Mouse (Mus musculus) neural tube, embryonic 14.5 days (tissue): ENCODE measurements around the gene Olfr665. TPM values are rescaled to one million over a fixed set of nuclear protein-coding genes. Genes with fewer than 3 reads are reported as not detected.

ENCODE experiments used
- ATAC-seq: fragments of 200-750 bp; cut with Nextera tagmentation; 2 replicates; pipeline ENCODE4 v1.8.0; 2017; ENCODE audit warnings: low read depth, mild to moderate bottlenecking, moderate TSS enrichment, moderate library complexity
- H3K27ac ChIP-seq: fragments of 300-500 bp; sonication (generic); 2 replicates; pipeline ENCODE4 v1.5.1; 2014; ENCODE audit warnings: low read depth, mild to moderate bottlenecking, control low read depth, low read length, moderate library complexity, mixed read lengths
- H3K27me3 ChIP-seq: fragments of 300-500 bp; sonication (generic); 2 replicates; pipeline ENCODE4 v1.6.1; 2014; ENCODE audit warnings: low read length; ENCODE audit not compliant: control insufficient read depth, insufficient read depth
- H3K36me3 ChIP-seq: fragments of 300-500 bp; sonication (generic); 2 replicates; pipeline ENCODE4 v1.6.1; 2014; ENCODE audit warnings: low read length, mixed read lengths; ENCODE audit not compliant: control insufficient read depth, insufficient read depth
- H3K4me1 ChIP-seq: fragments of 300-500 bp; sonication (generic); 2 replicates; pipeline ENCODE4 v1.6.1; 2014; ENCODE audit warnings: low read length; ENCODE audit not compliant: control insufficient read depth, insufficient read depth
- H3K4me2 ChIP-seq: fragments of 300-500 bp; sonication (generic); 2 replicates; pipeline ENCODE4 v1.6.1; 2014; ENCODE audit warnings: mild to moderate bottlenecking, low read depth, low read length, control low read depth
- H3K4me3 ChIP-seq: fragments of 300-500 bp; sonication (generic); 2 replicates; pipeline ENCODE4 v1.5.1; 2014; ENCODE audit warnings: low read depth, low read length, control low read depth, mixed read lengths
- H3K9ac ChIP-seq: fragments of 300-500 bp; sonication (generic); replicated peaks from 2 replicates; pipeline ENCODE4 v1.6.1; 2014; ENCODE audit warnings: low read depth, mild to moderate bottlenecking, control low read depth, low read length, mixed read lengths
- H3K9me3 ChIP-seq: fragments of 300-500 bp; sonication (generic); 2 replicates; pipeline ENCODE4 v1.6.1; 2016; ENCODE audit warnings: low read length; ENCODE audit not compliant: control insufficient read depth
- WGBS: fragments of 180-500 bp; shearing (Covaris S2); extraction: QIAGEN DNeasy Blood & Tissue Kit; methylation state at CpG from one replicate; pipeline ENCODE4 v1.1.7; 2014; 5-methylcytosine and 5-hydroxymethylcytosine counted together
- polyA plus RNA-seq: library from polyadenylated mRNA; unstranded; fragments of >200 nt; fragmentation: Nextera tagmentation; extraction: Ambion mirVana; gene quantifications from 2 replicates; pipeline ENCODE4 v1.2.1, GENCODE M21; 2014

Olfr665 gene
- polyA plus RNA-seq, 1 experiment from 2014 or later = not detected

DNA sequence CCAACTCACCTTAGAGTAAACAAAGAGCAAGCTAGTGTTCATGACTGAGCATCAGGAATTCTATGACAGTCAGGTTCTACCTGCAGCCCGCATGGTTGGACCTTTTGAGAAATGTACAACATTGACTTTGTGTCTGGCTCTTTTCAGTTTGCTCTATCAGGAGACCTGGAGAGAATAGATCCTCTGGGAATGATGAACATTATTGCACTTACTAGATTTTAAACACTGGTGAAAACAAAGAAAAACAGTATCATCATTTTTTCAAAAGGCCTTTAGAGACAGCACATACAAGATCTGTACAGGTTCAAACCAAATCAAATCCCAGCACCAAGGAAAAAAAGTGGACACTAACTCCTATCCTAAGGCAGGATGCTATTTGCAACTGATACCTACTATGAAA, 43.6 kb downstream of the Olfr665 start, which contains the start of gene Olfr667:
Gene Olfr667, minus strand, starts transcription at position 101 of the 400 bp plus-strand sequence.
- no peak for ATAC-seq
- Histone ChIP-seq H3K4me2 (no peak within 1 kb of the TSS), H3K27ac (no peak within 1 kb of the TSS), H3K9me3 (no peaks in the 10 kb centered on the region), H3K9ac (no peak within 1 kb of the TSS), H3K4me3 (no peak within 1 kb of the TSS), H3K4me1 (no peaks in the 10 kb centered on the region), H3K27me3 (no peaks in the 10 kb centered on the region), H3K36me3 (no peaks in the 10 kb centered on the region)
- 95% methylated on average over 1 of the region's 1 CpGs for WGBS

DNA sequence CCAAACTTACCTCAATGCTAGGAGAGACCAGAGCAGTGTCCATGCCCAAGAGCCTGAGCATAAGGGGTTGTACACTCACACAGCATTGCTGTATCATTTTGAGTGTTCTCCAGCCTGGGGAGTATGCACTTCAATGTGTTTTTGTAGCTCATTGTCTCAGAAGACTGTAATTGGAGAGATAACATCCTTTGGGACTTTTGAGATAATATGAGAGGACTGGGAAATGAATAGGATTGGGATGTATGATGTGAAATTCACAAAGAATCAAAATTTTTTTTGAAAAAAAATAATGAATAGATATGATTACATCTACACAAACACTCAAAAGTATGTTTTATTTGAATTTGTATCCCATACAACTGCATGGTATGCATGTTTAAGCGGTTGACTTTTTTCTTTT, 50.1 kb downstream of the Olfr665 start, which contains the start of gene Olfr668:
Gene Olfr668, minus strand, starts transcription at position 101 of the 400 bp plus-strand sequence.
- Histone ChIP-seq H3K9ac (no peak within 1 kb of the TSS), H3K27me3 (no peaks in the 10 kb centered on the region), H3K4me2 (no peak within 1 kb of the TSS), H3K4me3 (no peak within 1 kb of the TSS), H3K27ac (no peak within 1 kb of the TSS), H3K4me1 (no peaks in the 10 kb centered on the region), H3K9me3 (no peaks in the 10 kb centered on the region), H3K36me3 (no peaks in the 10 kb centered on the region)
- WGBS = 87% methylated on average over 1 of the region's 1 CpGs
- ATAC-seq = no peak

Other genes starting within 250 kb of the Olfr665 start
- gene Olfr658, start 230.7 kb upstream of the Olfr665 start, polyA plus RNA-seq = 0.09 and 0.16 TPM in 2 replicates
- not detected in 2 replicates for gene Olfr659, start 211.3 kb upstream of the Olfr665 start, polyA plus RNA-seq
- gene Olfr661, start 191.5 kb upstream of the Olfr665 start, polyA plus RNA-seq = not detected in 2 replicates
- not detected in 2 replicates for gene Usp17le, start 100.6 kb upstream of the Olfr665 start, polyA plus RNA-seq
- gene Usp17lb, start 35.4 kb upstream of the Olfr665 start, polyA plus RNA-seq = not detected in 2 replicates
- gene Usp17la, start 21.0 kb upstream of the Olfr665 start, polyA plus RNA-seq = not detected in 2 replicates
- gene Olfr666, start 17.9 kb downstream of the Olfr665 start, polyA plus RNA-seq = not detected in 2 replicates
- gene Olfr667, start 43.5 kb downstream of the Olfr665 start, polyA plus RNA-seq = not detected in 2 replicates
- gene Olfr668, start 50.0 kb downstream of the Olfr665 start, polyA plus RNA-seq = not detected in 2 replicates
- gene Olfr669, start 56.2 kb downstream of the Olfr665 start, polyA plus RNA-seq = not detected in 2 replicates
- not detected in 2 replicates for gene Olfr670, start 84.6 kb downstream of the Olfr665 start, polyA plus RNA-seq
- not detected in 2 replicates for gene Olfr671, start 101.1 kb downstream of the Olfr665 start, polyA plus RNA-seq
- gene Olfr672, start 124.0 kb downstream of the Olfr665 start, polyA plus RNA-seq = not detected in 2 replicates
- not detected in 2 replicates for gene Olfr675, start 150.4 kb downstream of the Olfr665 start, polyA plus RNA-seq
- gene Olfr676, start 154.7 kb downstream of the Olfr665 start, polyA plus RNA-seq = not detected in 2 replicates
- not detected in 2 replicates for gene Olfr677, start 173.3 kb downstream of the Olfr665 start, polyA plus RNA-seq
- gene Olfr678, start 186.4 kb downstream of the Olfr665 start, polyA plus RNA-seq = not detected in 2 replicates
- gene Olfr679, start 203.2 kb downstream of the Olfr665 start, polyA plus RNA-seq = not detected in 2 replicates
- gene Olfr680-ps1, start 214.8 kb downstream of the Olfr665 start, polyA plus RNA-seq = not detected in 2 replicates
- not detected in 2 replicates for gene Olfr681, start 238.8 kb downstream of the Olfr665 start, polyA plus RNA-seq